Mouse (Mus musculus) fibroblast of lung, adult 2 months (primary cell): ENCODE measurements at regions not wholly inside any gene's neighbourhood (a gene's known extent, or its start where the extent isn't known, plus 50 kb on each side); places are given as distances from the start of the nearest gene placed in this dataset.

Experiments
- DNase-seq: peaks from one replicate; pipeline ENCODE4 v3.0.0-alpha.2; 2011; ENCODE audit warnings: low read depth

DNA sequence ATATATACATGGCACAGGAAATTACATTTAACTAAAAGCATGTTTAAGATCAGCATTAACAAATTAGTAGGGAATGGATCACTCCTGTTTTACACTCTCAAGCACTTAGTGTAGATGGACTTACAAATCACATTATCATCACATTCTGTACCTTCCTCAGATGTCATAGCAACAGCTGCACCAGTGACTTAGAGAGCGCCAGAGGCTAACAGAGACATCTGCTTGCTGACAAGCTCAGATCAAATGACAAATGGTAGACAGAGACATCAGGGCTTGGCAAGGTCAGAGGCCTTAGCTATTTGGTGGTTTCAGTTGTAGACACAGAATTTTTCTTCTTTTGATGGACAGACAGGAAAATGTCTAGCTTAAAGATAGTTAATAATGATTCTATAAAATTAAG, 897.5 kb upstream of the Slc10a2 start:
- no peak for DNase-seq

DNA sequence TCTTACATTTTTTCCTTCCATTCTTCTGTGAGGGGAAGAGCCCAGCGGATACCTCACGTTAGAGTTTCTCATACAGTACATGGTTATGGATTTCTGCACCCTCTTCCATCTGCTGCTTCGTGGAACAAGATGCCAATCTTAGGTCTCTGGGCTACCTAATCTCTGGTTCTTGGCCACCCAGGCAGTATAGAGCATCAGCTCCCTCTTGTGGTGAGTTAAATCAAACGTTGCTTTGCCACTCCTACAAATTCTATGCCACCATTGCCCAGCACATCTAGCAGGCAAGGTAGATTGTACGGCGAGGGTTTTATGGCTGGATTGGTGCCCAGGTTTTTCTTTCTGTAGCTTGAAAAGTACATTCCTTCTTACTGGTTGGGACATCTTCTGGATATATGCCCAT, 889.7 kb upstream of the Slc10a2 start:
- no peak for DNase-seq

DNA sequence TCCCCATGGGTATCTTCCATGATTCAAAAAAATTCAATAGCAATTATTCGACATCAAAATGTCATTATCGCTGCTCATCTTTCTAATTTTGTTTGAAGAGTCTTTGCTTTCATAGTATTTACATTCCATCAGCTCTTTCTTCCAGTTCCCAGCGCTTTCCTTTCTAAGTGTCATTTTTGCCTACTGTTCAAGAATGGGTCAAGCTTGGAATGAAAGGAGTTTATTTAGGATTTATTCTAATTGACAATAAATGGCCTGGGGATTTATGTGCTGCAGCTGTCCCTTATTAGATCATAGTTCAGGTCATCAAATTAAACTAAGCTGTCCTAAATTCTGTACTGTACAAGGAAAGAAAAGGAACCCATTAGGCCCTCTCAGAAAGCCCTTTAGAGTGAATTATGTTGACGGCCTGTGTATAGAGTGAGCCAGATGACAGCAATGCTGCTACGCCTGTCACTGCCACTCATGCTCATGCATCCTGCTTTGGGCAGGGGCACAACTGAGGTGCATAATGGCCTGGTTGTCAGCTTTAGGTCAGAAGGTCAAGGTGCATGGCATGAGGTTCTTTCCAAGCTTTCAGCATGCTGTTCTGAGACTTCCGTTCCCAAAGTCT, 860.4 kb upstream of the Slc10a2 start:
- no peak for DNase-seq

DNA sequence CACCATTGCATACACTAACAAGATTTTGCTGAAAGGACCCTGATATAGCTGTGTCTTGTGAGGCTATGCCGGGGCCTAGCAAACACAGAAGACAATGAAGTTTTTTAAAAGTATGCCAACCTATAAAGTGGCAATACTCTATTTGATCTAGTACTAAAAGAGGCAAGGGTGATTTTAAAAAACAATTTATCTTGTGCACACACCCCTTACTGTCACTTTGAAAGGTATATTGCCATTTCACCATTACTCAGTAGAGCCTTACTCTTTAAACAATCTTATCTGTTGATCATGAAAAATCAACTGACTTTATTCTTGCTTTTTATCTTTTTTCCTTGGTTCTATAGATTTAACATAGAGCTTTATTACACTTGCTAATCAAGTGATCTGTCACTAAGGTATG, 859.1 kb upstream of the Slc10a2 start:
- no peak for DNase-seq

DNA sequence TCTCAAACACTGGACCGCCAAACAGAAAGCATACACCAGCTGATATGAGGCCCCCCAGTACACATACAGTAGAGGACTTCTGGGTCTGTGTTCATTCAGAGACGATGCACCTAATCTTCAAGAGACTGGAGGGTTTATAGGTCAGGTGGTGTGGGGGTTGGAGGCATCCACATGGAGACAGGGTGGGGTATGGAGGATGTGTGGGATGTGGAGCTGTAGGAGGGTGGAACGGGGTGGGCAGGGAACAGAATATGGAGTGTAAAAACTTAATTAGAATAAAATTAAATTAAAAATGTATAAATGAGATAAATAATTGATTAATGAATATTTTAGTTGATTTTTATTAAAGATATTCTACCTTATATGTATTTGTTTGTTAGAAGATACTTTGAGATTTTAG, 832.9 kb upstream of the Slc10a2 start:
- no peak for DNase-seq

DNA sequence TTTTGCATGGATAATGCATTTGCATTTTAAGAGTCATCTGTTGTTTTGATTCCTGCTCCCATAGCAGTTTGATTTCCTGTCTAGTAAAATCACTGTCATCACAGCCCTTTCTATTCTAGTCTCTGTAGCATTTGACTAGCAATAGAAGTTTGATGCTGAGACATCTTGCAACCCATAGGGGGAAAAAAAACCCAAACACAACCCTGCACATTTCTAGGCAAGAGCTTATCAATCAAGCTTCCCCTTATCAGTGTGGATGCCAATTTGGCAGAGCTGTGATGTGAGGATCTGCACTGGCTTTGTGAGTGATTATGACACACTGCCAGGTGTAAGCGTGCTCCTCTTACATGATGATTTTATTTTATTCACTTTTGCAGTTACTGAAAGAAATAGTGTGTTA, 813.0 kb upstream of the Slc10a2 start:
- no peak for DNase-seq
